Mouse (Mus musculus): ENCODE data around the gene Sirpa.

DNA sequence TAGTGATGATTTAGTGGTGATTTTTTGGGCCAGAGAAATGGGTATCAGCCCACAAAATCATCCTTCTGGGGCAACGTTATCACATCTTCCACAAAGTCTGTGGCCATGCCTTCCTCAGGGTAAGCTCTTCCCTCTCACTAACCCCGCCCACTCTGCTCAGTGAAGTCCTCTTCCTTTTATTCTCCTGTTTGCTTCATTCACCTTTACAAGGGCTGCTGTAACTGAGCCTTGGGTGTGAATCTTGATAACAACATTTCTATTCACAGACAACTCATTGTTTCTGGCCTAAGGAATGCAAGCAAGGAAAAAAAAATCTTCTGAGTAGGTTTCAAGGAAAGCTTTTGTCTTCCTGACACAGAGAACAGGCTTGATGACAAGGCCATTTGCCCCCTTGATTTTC lies 41.9 kb upstream of the Sirpa start:
- TF ChIP-seq POLR2A (IDR thresholded peaks at IDR 0.05; ENCODE audit: insufficient read depth, low read depth, low read length) (no peak), EP300 (IDR thresholded peaks at IDR 0.05; ENCODE audit: insufficient read depth, low read depth, low read length) (no peak)

Measured in heart, adult 2 months (tissue).